Mouse (Mus musculus) forebrain, embryonic 13.5 days (tissue): ENCODE measurements at regions not wholly inside any gene's neighbourhood (a gene's known extent, or its start where the extent isn't known, plus 50 kb on each side); places are given as distances from the start of the nearest gene placed in this dataset.
A peak's percentile ranks its signal among the peaks of the same experiment; 100 is the strongest.
"Not testable (repeated sequence)": the region's sequence is repeated elsewhere in the genome, so short reads cannot be mapped to it uniquely, and the experiment has no call there.

Experiments used
- ATAC-seq: fragments of 200-750 bp; cut with Nextera tagmentation; 2 replicates; pipeline ENCODE4 v1.8.0; 2017
- H3K27ac ChIP-seq: fragments of 300-500 bp; sonication (generic); 2 replicates; pipeline ENCODE4 v1.5.1; 2015; ENCODE audit warnings: inconsistent platforms, mild to moderate bottlenecking, moderate library complexity
- H3K27me3 ChIP-seq: fragments of 300-500 bp; sonication (generic); 2 replicates; pipeline ENCODE4 v1.6.1; 2015; ENCODE audit warnings: mild to moderate bottlenecking, inconsistent platforms
- H3K36me3 ChIP-seq: fragments of 300-500 bp; sonication (generic); 2 replicates; pipeline ENCODE4 v1.6.1; 2015; ENCODE audit warnings: mild to moderate bottlenecking, inconsistent platforms; ENCODE audit not compliant: poor library complexity, severe bottlenecking
- H3K4me1 ChIP-seq: fragments of 300-500 bp; sonication (generic); 2 replicates; pipeline ENCODE4 v1.6.1; 2015; ENCODE audit warnings: inconsistent platforms
- H3K4me2 ChIP-seq: fragments of 300-500 bp; sonication (generic); 2 replicates; pipeline ENCODE4 v1.6.1; 2015; ENCODE audit warnings: inconsistent platforms, mild to moderate bottlenecking, moderate library complexity
- H3K4me3 ChIP-seq: fragments of 300-500 bp; sonication (generic); 2 replicates; pipeline ENCODE4 v1.5.1; 2015; ENCODE audit warnings: mild to moderate bottlenecking, inconsistent platforms
- H3K9ac ChIP-seq: fragments of 300-500 bp; sonication (generic); 2 replicates; pipeline ENCODE4 v1.6.1; 2015; ENCODE audit warnings: mild to moderate bottlenecking, inconsistent platforms
- H3K9me3 ChIP-seq: fragments of 300-500 bp; sonication (generic); replicated peaks from 2 replicates; pipeline ENCODE4 v1.6.1; 2016; ENCODE audit warnings: inconsistent platforms
- WGBS: fragments of 180-500 bp; shearing (Covaris S2); methylation state at CpG from one replicate; pipeline ENCODE4 v1.1.7; 2015; 5-methylcytosine and 5-hydroxymethylcytosine counted together

DNA sequence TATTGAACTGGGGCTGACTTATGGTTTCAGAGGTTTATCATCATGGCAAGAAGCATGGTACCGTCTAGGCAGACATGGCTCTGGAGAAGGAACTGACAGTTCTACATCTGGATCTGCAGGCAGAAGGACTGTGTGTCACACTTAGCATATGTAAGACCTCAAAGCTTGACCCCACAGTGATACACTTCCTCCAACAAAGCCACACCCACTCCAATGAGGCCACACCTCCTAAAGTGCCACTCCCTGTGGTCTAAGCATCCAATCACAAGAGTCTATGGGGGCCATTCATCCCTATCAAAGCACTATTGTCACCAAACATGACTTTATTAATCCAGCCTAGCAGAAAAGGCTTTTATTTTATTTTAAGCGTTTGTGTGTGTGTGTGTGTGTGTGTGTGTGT is 96.2 kb upstream of the Fam3c start:
- 64% methylated on average over 2 of the region's 2 CpGs for WGBS
- Histone ChIP-seq H3K36me3 (no peaks in the 10 kb centered on the region), H3K4me3 (no peak overlapping the region), H3K9ac (no peak overlapping the region), H3K9me3 (no peaks in the 10 kb centered on the region), H3K27me3 (no peaks in the 10 kb centered on the region), H3K4me2 (no peak overlapping the region), H3K4me1 (no peaks in the 10 kb centered on the region), H3K27ac (no peak overlapping the region)
- no peak for ATAC-seq

DNA sequence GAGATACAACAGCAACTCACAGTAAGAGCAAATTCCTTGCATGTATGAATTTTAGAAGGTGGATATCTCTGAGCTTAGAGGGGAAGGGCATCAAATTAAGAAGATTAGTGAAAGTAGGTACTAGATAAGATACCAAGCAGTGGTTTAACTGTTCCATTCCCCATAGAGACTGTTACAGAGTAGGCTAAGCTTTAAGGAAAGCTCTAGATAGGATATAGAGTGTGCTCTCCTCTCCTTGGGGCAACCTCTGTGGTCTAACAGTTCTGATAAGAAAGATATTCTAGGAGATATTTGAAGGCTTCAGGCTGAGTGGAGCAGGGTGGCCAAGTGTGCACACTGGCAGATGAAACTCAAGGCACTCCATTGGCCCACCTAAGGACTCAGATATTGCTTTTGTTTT is 94.5 kb upstream of the Fam3c start:
- Histone ChIP-seq H3K4me2 (no peak overlapping the region), H3K9me3 (no peaks in the 10 kb centered on the region), H3K4me1 (no peaks in the 10 kb centered on the region), H3K4me3 (no peak overlapping the region), H3K27ac (no peak overlapping the region), H3K9ac (no peak overlapping the region), H3K27me3 (no peaks in the 10 kb centered on the region), H3K36me3 (no peaks in the 10 kb centered on the region)
- ATAC-seq, result no peak

DNA sequence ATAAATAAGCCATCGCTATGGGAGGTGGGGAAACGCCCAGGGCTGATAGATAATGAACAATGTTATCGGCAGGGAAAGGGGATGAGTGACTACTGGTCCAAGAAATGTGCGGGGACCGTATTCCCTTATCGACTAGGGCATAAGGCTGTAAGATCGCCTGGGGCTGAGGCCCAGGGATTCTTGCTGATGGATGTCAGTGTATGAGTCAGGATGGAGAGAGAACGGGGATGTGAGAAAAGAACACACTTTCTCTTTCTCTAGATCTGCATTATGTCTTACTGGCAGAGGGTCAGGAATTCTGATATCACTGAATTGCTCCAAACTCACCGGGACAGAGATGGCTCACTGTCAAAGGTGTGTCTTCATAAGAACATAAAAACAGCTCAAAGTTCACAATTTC is 92.9 kb upstream of the Fam3c start:
- Histone ChIP-seq H3K9ac (no peak overlapping the region), H3K27me3 (no peaks in the 10 kb centered on the region), H3K4me3 (no peak overlapping the region), H3K9me3 (no peaks in the 10 kb centered on the region), H3K4me2 (no peak overlapping the region), H3K4me1 (0 out of 2 replicates have a peak, but pooled peaks cover under 1% of the 10 kb centered on the region), H3K36me3 (no peaks in the 10 kb centered on the region), H3K27ac (no peak overlapping the region)
- ATAC-seq, result no peak
- 93% methylated on average over 9 of the region's 9 CpGs for WGBS

DNA sequence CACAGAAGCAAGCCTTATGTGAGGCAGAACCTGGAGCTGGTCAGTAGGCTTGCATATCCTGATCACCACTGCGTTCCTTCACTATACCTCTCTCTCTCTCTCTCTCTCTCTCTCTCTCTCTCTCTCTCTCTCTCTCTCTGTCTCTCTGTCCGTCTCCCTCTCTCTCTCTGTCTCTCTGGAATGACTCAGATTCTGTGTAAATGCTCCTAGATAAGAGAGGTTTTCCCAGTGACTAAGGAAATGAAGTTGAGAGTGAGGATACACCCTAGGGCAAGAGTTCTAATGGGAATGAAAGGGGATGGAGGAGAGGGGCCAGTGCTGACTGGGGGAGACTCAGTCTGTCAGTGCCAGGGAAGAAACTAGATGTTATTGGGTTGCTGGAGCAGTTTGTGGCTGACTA is 91.6 kb upstream of the Fam3c start:
- 0 out of 2 replicates have a peak, but pooled peaks cover 7% of the 10 kb centered on the region for H3K4me1 ChIP-seq
- H3K4me3 ChIP-seq, result no peak overlapping the region
- no peaks in the 10 kb centered on the region for H3K9me3 ChIP-seq
- no peak overlapping the region for H3K27ac ChIP-seq
- WGBS, result 84% methylated on average over 2 of the region's 2 CpGs
- H3K9ac ChIP-seq, result no peak overlapping the region
- H3K4me2 ChIP-seq, result no peak overlapping the region
- H3K27me3 ChIP-seq, result no peaks in the 10 kb centered on the region
- H3K36me3 ChIP-seq, result no peaks in the 10 kb centered on the region
- ATAC-seq, result no peak

DNA sequence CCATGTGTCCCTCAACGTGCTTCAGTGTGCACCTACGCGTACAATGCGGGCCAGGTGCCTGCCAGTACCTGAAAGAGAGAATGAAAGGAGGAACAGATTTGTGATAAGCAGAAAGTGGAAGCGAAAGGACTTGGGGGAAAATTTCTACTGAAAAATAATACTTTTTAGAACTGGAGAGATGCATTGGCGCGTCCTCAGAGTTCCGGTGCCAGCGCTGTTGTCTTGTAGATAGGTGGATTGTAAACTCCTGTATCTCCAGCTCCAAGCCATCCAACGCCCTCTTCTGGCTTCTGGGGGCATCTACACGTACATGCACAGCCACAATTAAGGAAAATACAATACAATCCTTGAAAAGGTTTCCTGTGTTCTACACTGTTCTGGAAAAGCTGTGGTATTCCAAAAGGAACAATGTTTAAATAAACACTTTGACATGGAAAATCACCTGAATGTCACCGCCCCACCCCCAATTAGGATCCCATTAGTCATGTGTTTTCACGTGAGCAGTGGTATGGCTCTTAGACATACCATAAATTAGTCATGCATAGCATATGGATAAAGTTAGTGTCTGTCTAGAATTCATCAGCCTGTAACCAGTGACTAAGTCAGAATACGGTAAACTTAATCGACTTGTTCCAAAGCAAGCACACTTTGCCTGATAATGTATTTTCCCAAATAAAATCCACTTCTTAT is 90.7 kb upstream of the Fam3c start:
- Histone ChIP-seq H3K27ac (no peak overlapping the region), H3K36me3 (no peaks in the 10 kb centered on the region), H3K9me3 (no peaks in the 10 kb centered on the region), H3K9ac (no peak overlapping the region), H3K4me3 (no peak overlapping the region), H3K4me1 (0 out of 2 replicates have a peak, but pooled peaks cover 7% of the 10 kb centered on the region), H3K4me2 (no peak overlapping the region), H3K27me3 (no peaks in the 10 kb centered on the region)
- ATAC-seq, result no peak
- WGBS, result 86% methylated on average over 15 of the region's 15 CpGs

DNA sequence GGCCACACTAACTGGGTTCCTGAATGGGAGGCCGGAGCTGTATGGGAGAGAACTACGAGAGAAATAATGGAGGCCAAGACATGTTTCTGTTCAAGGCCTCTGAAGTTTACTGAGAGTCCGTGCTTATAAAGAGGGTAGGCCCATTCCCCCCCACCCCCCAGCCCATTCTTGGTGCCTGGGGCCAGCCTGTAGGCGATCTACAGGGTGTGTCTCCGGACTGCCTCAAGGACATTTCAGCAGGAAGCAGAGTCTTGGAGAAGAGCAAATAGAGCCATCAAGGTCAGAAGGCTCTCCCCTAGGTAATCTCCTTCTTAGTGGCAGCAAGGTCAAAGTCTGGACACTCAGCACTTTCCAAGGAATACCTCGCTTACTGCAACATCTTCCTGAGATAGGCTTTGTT is 88.8 kb upstream of the Fam3c start:
- not testable (repeated sequence) for H3K9ac ChIP-seq, ATAC-seq, H3K36me3 ChIP-seq, H3K4me2 ChIP-seq, H3K4me1 ChIP-seq, H3K4me3 ChIP-seq, H3K9me3 ChIP-seq, H3K27ac ChIP-seq, H3K27me3 ChIP-seq
- WGBS, result 94% methylated on average over 6 of the region's 6 CpGs

DNA sequence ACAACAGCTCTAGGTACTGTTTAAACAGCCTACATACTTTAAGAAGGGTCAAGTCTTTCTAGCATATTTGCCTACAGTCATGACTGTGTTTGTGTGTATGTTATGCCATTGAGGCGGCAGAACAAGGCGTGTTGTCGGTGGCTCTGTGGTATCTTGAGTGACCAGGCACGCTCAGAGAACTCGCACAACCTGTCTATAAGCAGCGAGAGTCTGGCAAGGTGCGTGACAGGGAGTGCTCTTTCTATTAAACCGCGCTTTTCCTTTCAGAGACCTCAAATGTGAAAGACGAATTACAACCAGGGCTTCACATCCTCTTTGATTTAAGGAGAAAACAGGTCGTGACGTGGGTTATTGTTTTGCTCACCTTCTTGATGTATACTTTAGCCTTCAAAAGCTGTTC is 88.2 kb upstream of the Fam3c start:
- 88% methylated on average over 12 of the region's 12 CpGs for WGBS

DNA sequence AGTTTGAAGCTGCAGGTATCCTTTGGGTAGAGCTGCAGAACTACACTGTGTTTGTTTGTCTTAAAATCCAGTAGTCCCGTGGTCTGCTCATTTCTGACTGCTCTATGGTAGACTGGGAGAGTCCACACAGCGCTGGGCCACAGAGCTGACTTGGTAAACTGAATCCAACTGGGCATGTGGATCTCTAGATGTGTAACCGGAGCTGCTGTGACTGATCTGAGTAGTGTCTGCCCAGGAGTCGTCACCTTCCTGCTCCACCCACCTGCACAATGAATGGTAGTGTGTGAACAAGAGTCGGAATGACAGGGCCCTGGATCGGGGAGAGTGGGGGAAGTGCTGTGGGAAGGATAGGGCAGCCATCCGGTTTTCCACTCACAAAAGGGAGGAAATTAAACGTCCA is 87.5 kb upstream of the Fam3c start:
- Histone ChIP-seq H3K36me3 (no peaks in the 10 kb centered on the region), H3K4me1 (0 out of 2 replicates have a peak, but pooled peaks cover 7% of the 10 kb centered on the region), H3K9ac (no peak overlapping the region), H3K4me3 (no peak overlapping the region), H3K27ac (peak overlapping the region; percentile 59; the same call in 1 of the 2 replicates), H3K9me3 (no peaks in the 10 kb centered on the region), H3K4me2 (no peak overlapping the region), H3K27me3 (no peaks in the 10 kb centered on the region)
- WGBS, result 46% methylated on average over 8 of the region's 8 CpGs
- ATAC-seq, result peak; percentile 63

More for the DNA sequence above, 88.2 kb upstream of the Fam3c start:
- H3K4me2 ChIP-seq, result no peak overlapping the region
- no peak overlapping the region for H3K9ac ChIP-seq
- no peaks in the 10 kb centered on the region for H3K27me3 ChIP-seq
- no peak overlapping the region for H3K4me3 ChIP-seq
- H3K27ac ChIP-seq, result no peak overlapping the region
- H3K4me1 ChIP-seq, result 0 out of 2 replicates have a peak, but pooled peaks cover 7% of the 10 kb centered on the region
- ATAC-seq, result no peak
- H3K9me3 ChIP-seq, result no peaks in the 10 kb centered on the region
- no peaks in the 10 kb centered on the region for H3K36me3 ChIP-seq

DNA sequence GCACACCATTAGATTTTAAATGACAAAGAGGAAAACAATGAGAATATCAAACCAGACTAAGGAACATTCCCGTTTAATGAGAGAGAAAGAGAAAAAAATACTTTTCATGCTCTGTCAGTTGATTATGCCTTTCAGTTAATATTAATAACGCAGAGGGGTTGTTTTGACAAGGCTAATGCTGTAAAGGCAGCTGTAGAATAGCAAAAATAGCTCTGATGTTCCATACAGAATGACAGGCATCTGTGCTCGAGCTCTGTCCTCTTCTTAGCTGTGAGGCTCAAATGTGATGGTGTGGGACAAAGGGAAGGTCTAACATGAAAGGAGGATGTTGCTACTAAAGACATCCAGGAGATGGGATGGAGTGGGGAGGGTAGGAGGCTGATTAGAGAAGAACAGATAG is 87.1 kb upstream of the Fam3c start:
- Histone ChIP-seq H3K4me3 (no peak overlapping the region), H3K27ac (peak overlapping the region; percentile 59)
- ATAC-seq, result no peak; the same call in 1 of the 2 replicates

DNA sequence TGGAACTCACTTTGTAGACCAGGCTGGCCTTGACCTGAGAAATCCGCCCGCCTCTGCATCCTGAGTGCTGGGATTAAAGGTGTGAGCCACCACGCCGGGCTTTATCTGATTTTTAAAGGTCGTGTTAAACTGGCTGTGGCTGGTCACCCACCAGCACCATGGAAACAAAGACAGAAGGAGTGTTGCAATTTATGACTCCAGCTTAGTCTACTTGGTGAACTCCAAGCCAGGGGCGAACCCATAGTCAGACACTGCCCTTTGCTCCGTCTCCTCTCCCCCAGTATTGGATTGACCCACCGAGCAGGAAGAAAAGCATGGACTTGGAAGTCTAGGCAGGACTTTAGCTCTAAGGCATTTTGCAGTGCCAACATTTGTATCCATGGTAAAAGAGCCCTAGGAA is 86.5 kb upstream of the Fam3c start:
- Histone ChIP-seq H3K4me2 (no peak overlapping the region), H3K27me3 (no peaks in the 10 kb centered on the region), H3K4me1 (0 out of 2 replicates have a peak, but pooled peaks cover 7% of the 10 kb centered on the region), H3K36me3 (no peaks in the 10 kb centered on the region), H3K9me3 (no peaks in the 10 kb centered on the region), H3K4me3 (no peak overlapping the region), H3K9ac (no peak overlapping the region), H3K27ac (no peak overlapping the region)
- WGBS, result 91% methylated on average over 8 of the region's 8 CpGs
- no peak for ATAC-seq

More for the DNA sequence above, 87.1 kb upstream of the Fam3c start:
- H3K9me3 ChIP-seq, result no peaks in the 10 kb centered on the region
- 0 out of 2 replicates have a peak, but pooled peaks cover 7% of the 10 kb centered on the region for H3K4me1 ChIP-seq
- H3K9ac ChIP-seq, result no peak overlapping the region
- no peaks in the 10 kb centered on the region for H3K36me3 ChIP-seq
- H3K4me2 ChIP-seq, result no peak overlapping the region
- no peaks in the 10 kb centered on the region for H3K27me3 ChIP-seq
- WGBS, result 62% methylated on average over 3 of the region's 3 CpGs

DNA sequence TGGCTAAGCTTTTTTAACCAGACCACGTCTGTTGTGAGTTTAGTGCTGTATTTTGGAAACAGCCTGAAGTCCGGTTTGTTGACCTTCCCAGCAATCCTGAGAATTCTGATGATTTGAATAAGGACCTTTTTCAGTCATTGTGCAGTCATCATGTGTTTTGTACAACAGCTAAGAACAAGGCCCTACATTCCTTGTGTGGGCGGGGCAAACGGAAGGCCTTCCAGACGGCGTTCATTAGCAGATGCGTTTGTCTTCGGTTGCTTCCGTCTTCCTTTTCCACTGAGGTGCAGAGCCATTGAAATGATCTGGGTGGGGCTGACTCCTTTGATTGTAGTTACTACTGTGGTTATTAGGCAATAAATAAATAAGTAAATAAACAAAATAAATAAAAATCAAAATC is 83.8 kb upstream of the Fam3c start:
- Histone ChIP-seq H3K4me3 (no peak overlapping the region), H3K9me3 (peaks cover 10% of the 10 kb centered on the region), H3K27me3 (no peaks in the 10 kb centered on the region), H3K4me2 (no peak overlapping the region), H3K27ac (no peak overlapping the region), H3K9ac (no peak overlapping the region), H3K36me3 (no peaks in the 10 kb centered on the region), H3K4me1 (0 out of 2 replicates have a peak, but pooled peaks cover 7% of the 10 kb centered on the region)
- 91% methylated on average over 9 of the region's 9 CpGs for WGBS
- ATAC-seq, result no peak

DNA sequence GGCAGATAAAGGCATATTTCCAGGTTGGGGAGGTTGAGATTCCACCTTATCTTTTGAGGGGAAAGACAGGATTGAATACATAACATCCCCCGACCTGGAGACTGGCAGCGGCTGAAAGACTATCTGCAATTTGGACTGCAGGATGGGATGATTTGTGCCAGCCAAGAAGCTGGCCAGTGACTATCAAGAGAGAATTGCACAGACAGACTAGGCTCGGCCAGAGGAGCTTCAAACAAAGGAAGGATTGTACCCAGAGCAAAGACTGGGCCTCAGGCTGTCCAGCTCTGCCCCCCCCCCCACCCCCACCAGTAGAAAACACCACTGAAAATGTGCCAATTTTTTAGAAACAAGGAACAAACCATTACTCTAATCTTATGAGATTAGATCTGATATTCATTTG is 73.0 kb upstream of the Fam3c start:
- ATAC-seq, result peak; percentile 57; the same call in 1 of the 2 replicates
- 42% methylated on average over 3 of the region's 3 CpGs for WGBS

More for the DNA sequence above, 73.0 kb upstream of the Fam3c start:
- Histone ChIP-seq H3K27me3 (no peaks in the 10 kb centered on the region), H3K27ac (no peak overlapping the region), H3K36me3 (no peaks in the 10 kb centered on the region), H3K4me2 (no peak overlapping the region), H3K9ac (no peak overlapping the region), H3K4me1 (no peaks in the 10 kb centered on the region; the same call in 1 of the 2 replicates), H3K9me3 (no peaks in the 10 kb centered on the region), H3K4me3 (no peak overlapping the region)
